Mouse (Mus musculus): Measurements from ENCODE around the gene Pcmt1. TPM values are rescaled to one million over a fixed set of nuclear protein-coding genes. Genes with fewer than 3 reads are reported as not detected.

Gene Pcmt1
- polyA plus RNA-seq, 1 experiment from 2014 or later = 94.2 TPM

DNA sequence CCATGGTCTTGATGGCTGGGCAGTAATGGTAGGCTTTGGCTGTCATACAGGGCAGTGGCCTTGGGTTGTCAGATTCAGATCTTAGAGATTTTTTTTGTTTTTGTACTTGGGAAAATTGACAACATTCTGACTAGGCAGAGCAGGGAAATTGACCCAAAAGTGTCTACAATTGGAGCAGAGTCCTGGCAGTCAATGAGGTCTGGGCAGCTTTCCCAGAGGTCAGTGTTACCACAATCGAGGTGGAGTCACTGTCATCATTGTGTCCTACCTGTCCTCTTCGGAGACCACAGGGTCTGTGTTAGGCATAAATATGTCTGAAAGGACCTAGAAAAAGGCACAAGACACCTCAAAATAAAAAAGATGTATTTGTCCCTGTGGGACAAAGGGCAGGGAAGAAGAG lies 94.2 kb downstream of the Pcmt1 start:
- Histone ChIP-seq H3K9me3 (replicated peaks; ENCODE audit: low read length) (no peaks in the 10 kb centered on the region), H3K4me1 (replicated peaks; ENCODE audit: insufficient read depth, low read length) (peaks cover 6% of the 10 kb centered on the region), H3K4me3 (replicated peaks; ENCODE audit: low read depth, low read length) (no peak overlapping the region), H3K27ac (no peak overlapping the region), H3K9ac (ENCODE audit: low read depth, low read length) (no peak overlapping the region), H3K27me3 (ENCODE audit: insufficient read depth, low read length) (peaks cover 5% of the 10 kb centered on the region; the same call in 1 of the 2 replicates), H3K36me3 (ENCODE audit: insufficient read depth, low read length) (no peaks in the 10 kb centered on the region), H3K4me2 (ENCODE audit: low read length) (no peak overlapping the region)
- no peak for DNase-seq (ENCODE audit: low spot score)
- WGBS = 62% methylated on average over 2 of the region's 2 CpGs
- no peak for TF ChIP-seq CTCF (IDR thresholded peaks at IDR 0.05; ENCODE audit: low read depth)
- ATAC-seq (replicated peaks; ENCODE audit: low FRiP score, low read depth) = no peak

DNA sequence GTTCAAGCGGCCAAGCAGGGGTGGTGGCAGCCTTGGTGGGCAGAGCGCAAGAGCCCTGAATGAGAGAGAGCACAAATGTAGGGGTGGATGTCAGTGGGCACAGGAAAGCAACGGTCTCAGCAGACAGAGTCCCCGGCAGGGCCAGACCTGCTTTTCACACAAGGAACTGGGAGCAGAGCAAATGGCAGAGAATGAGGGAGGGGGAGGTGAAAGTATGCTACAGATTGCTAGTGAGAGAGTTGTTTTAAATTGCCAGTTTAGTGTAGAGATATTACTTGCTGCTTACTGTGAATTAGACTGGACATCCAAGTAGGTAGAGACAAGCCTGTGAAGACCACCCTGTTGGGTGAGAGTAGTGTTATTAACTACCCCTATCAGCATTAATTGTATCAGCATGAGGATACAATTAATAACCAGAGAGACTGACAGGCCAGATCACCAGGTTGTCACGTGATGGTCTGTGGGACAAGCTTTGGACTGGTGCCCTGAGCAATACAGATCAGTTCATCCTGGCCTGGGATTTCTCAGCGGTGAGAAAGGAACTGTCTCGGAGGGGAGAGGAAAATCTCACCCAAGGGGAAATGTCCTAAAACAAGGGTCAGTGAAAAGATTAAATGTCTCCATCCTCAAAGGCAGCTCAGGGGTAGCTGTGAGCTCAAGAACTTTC lies 97.9 kb downstream of the Pcmt1 start:
- Histone ChIP-seq H3K9ac (ENCODE audit: low read depth, low read length) (no peak overlapping the region), H3K4me2 (ENCODE audit: low read length) (no peak overlapping the region), H3K4me1 (replicated peaks; ENCODE audit: insufficient read depth, low read length) (no peaks in the 10 kb centered on the region), H3K9me3 (replicated peaks; ENCODE audit: low read length) (no peaks in the 10 kb centered on the region), H3K27ac (no peak overlapping the region), H3K36me3 (ENCODE audit: insufficient read depth, low read length) (no peaks in the 10 kb centered on the region), H3K4me3 (replicated peaks; ENCODE audit: low read depth, low read length) (no peak overlapping the region), H3K27me3 (ENCODE audit: insufficient read depth, low read length) (no peaks in the 10 kb centered on the region)
- no peak for TF ChIP-seq CTCF (IDR thresholded peaks at IDR 0.05; ENCODE audit: low read depth)
- no peak for ATAC-seq (replicated peaks; ENCODE audit: low FRiP score, low read depth)
- WGBS = 31% methylated on average over 7 of the region's 7 CpGs
- DNase-seq (ENCODE audit: low spot score) = no peak

DNA sequence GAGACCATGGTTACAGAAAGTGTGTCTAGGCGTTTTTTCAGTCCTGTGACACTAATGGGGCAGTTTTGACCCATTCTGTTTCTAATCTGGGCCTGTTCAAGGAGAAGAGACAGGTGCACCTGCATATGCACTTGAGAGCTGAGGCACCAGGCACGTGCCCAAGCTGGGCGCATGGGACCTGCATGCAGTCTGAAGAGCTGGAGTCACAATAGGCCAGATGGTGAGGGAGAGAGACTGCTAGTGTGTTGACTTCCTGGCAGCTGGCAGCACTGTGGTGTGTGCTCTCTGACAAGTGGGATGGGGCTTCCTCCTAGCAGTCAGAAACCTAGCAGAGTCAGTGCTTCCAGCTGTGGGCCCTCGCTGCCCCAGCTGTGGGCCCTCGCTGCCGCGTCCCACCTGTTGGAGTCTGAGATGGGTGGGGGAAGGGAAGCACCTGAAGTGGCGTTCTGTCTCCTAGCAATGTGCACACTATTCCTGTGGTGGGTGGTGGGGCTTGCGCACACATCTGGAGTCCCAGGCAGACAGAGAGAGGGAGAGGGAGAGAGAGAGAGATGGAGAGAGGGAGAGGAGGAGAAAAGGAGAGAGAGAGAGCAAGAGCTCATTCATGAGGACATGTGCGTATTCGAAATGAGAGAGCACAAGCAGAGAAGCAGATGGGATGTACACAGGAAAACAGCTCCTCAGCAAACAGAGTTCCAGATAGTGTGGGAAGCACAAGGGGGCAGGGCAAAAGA lies 98.6 kb downstream of the Pcmt1 start:
- H3K27me3 ChIP-seq (ENCODE audit: insufficient read depth, low read length) = no peaks in the 10 kb centered on the region
- DNase-seq (ENCODE audit: low spot score) (no peak), ATAC-seq (replicated peaks; ENCODE audit: low FRiP score, low read depth) (no peak)
- H3K27ac ChIP-seq = no peak overlapping the region
- H3K4me1 ChIP-seq (replicated peaks; ENCODE audit: insufficient read depth, low read length) = no peaks in the 10 kb centered on the region
- H3K4me3 ChIP-seq (replicated peaks; ENCODE audit: low read depth, low read length) = no peak overlapping the region
- WGBS = 41% methylated on average over 11 of the region's 11 CpGs
- H3K4me2 ChIP-seq (ENCODE audit: low read length) = no peak overlapping the region
- no peak overlapping the region for H3K9ac ChIP-seq (ENCODE audit: low read depth, low read length)
- no peak for TF ChIP-seq CTCF (IDR thresholded peaks at IDR 0.05; ENCODE audit: low read depth)
- H3K9me3 ChIP-seq (replicated peaks; ENCODE audit: low read length) = no peaks in the 10 kb centered on the region
- H3K36me3 ChIP-seq (ENCODE audit: insufficient read depth, low read length) = no peaks in the 10 kb centered on the region

DNA sequence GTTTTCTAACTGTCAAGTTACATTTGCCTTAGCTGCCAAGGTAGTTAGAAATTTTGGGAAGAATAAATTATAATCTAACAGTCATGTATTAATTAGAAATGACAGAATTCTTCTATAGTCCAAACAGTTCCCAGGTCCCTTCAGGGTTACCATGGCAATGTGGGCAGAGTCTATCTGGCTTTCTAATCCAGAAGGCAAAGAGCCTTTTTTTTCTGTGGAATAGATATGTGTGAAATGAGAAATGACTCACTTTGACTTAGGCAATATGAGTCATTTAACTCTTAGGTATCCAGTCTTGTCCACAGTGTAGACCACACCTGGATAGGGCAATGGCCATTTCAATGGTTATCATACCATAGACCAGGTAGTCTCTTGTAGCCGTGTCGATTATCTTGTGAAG lies 99.5 kb downstream of the Pcmt1 start:
- H3K9ac ChIP-seq (ENCODE audit: low read depth, low read length) = no peak overlapping the region
- no peak overlapping the region for H3K27ac ChIP-seq
- H3K4me2 ChIP-seq (ENCODE audit: low read length) = no peak overlapping the region
- ATAC-seq (replicated peaks; ENCODE audit: low FRiP score, low read depth) = no peak
- DNase-seq (ENCODE audit: low spot score) = no peak
- no peak for TF ChIP-seq CTCF (IDR thresholded peaks at IDR 0.05; ENCODE audit: low read depth)
- no peak overlapping the region for H3K4me3 ChIP-seq (replicated peaks; ENCODE audit: low read depth, low read length)
- no peaks in the 10 kb centered on the region for H3K27me3 ChIP-seq (ENCODE audit: insufficient read depth, low read length)
- WGBS = 82% methylated on average over 2 of the region's 2 CpGs
- H3K9me3 ChIP-seq (replicated peaks; ENCODE audit: low read length) = no peaks in the 10 kb centered on the region
- no peaks in the 10 kb centered on the region for H3K4me1 ChIP-seq (replicated peaks; ENCODE audit: insufficient read depth, low read length)
- H3K36me3 ChIP-seq (ENCODE audit: insufficient read depth, low read length) = no peaks in the 10 kb centered on the region

Other genes with a start within 250 kb of the Pcmt1 start
- 0.79 and 1.5 TPM in 2 replicates for gene Ulbp1, start 207.5 kb downstream of the Pcmt1 start, polyA plus RNA-seq (2015; fragmentation: Nextera tagmentation; extraction: Ambion mirVana)
- 0.91 and 1.0 TPM in 2 replicates for gene Lrp11, start 91.3 kb downstream of the Pcmt1 start, polyA plus RNA-seq (2015; fragmentation: Nextera tagmentation; extraction: Ambion mirVana)
- gene Nup43, start 13.6 kb downstream of the Pcmt1 start, polyA plus RNA-seq (2015; fragmentation: Nextera tagmentation; extraction: Ambion mirVana) = 32.7 and 36.1 TPM in 2 replicates
- gene Lats1, start 78 bp upstream of the Pcmt1 start, polyA plus RNA-seq (2015; fragmentation: Nextera tagmentation; extraction: Ambion mirVana) = 7.3 TPM in 2 replicates
- 46.0 and 49.4 TPM in 2 replicates for gene Katna1, start 44.9 kb upstream of the Pcmt1 start, polyA plus RNA-seq (2015; fragmentation: Nextera tagmentation; extraction: Ambion mirVana)
- 158 and 165 TPM in 2 replicates for gene Ginm1, start 111.7 kb upstream of the Pcmt1 start, polyA plus RNA-seq (2015; fragmentation: Nextera tagmentation; extraction: Ambion mirVana)
- gene Ppil4, start 111.8 kb upstream of the Pcmt1 start, polyA plus RNA-seq (2015; fragmentation: Nextera tagmentation; extraction: Ambion mirVana) = 32.2 and 33.4 TPM in 2 replicates
- gene Zc3h12d, start 151.3 kb upstream of the Pcmt1 start, polyA plus RNA-seq (2015; fragmentation: Nextera tagmentation; extraction: Ambion mirVana) = 0.29 TPM in 2 replicates

Data from kidney, postnatal 0 days (tissue).